Mouse (Mus musculus) G1E (cell line): ENCODE measurements around the gene Ehbp1. TPM values are rescaled to one million over a fixed set of nuclear protein-coding genes. Genes with fewer than 3 reads are reported as not detected.

ENCODE experiments used
- ATAC-seq: 2 replicates; pipeline ENCODE4 v1.8.0; 2016; ENCODE audit warnings: mild to moderate bottlenecking; ENCODE audit not compliant: insufficient number of reproducible peaks, poor library complexity, low FRiP score, severe bottlenecking; ENCODE audit errors: extremely low read depth
- DNase-seq: peaks from one replicate; pipeline ENCODE4 v3.0.0; 2012; ENCODE audit warnings: low spot score
- H3K27me3 ChIP-seq: 2 replicates; pipeline ENCODE4 v1.6.1; 2012; ENCODE audit warnings: mild to moderate bottlenecking, low read length, inconsistent platforms; ENCODE audit not compliant: insufficient read depth
- H3K36me3 ChIP-seq: replicated peaks from 2 replicates; pipeline ENCODE3; 2012; ENCODE audit warnings: mild to moderate bottlenecking, inconsistent platforms
- H3K4me1 ChIP-seq: 2 replicates; pipeline ENCODE4 v1.6.1; 2012; ENCODE audit warnings: low read depth, low read length, inconsistent platforms, mixed read lengths; ENCODE audit not compliant: insufficient read depth
- H3K4me3 ChIP-seq: 2 replicates; pipeline ENCODE4 v1.5.1; 2012; ENCODE audit warnings: low read depth, mild to moderate bottlenecking, inconsistent platforms, low read length, moderate library complexity, mixed read lengths
- H3K9me3 ChIP-seq: replicated peaks from 2 replicates; pipeline ENCODE4 v1.6.1; 2012; ENCODE audit warnings: inconsistent platforms
- CTCF ChIP-seq: IDR thresholded peaks from 2 replicates; pipeline ENCODE4 v1.5.1; 2012; ENCODE audit warnings: low read depth, low read length, inconsistent platforms, mixed read lengths
- GATA1 ChIP-seq: IDR thresholded peaks from 2 replicates; pipeline ENCODE4 v1.6.1; 2012; ENCODE audit warnings: borderline replicate concordance, low read length, inconsistent platforms, mixed read lengths
- GATA2 ChIP-seq: IDR thresholded peaks from 2 replicates; pipeline ENCODE4 v1.6.1; 2012; ENCODE audit warnings: low read depth, low read length, inconsistent platforms, borderline replicate concordance
- POLR2AphosphoS5 ChIP-seq: IDR thresholded peaks from 2 replicates; pipeline ENCODE4 v1.6.1; 2012; ENCODE audit warnings: low read depth, low read length, inconsistent platforms; ENCODE audit not compliant: insufficient replicate concordance
- TAL1 ChIP-seq: conservative IDR thresholded peaks from 2 replicates; pipeline ENCODE4 v1.6.1; 2012; ENCODE audit warnings: low read depth, low read length, inconsistent platforms, mixed read lengths
- polyA plus RNA-seq: library from polyadenylated mRNA; stranded (reverse); fragments of >175 nt; gene quantifications from 2 replicates; pipeline ENCODE4 v1.2.3, GENCODE M21; 2012
- total RNA-seq, 2 experiments: library from RNA; stranded (forward) in 1 of 2; stranded (reverse) in 1 of 2; fragments of 200-1000 nt in 1 of 2; fragments of >200 nt in 1 of 2; fragmentation: Nextera tagmentation in 1 of 2; gene quantifications; 2 replicates each; pipeline ENCODE4 v1.2.3; 2014 to 2017

Ehbp1 gene
- total and polyA plus RNA-seq, 3 experiments: 0.30 to 13.5 (median 3.8) TPM

DNA sequence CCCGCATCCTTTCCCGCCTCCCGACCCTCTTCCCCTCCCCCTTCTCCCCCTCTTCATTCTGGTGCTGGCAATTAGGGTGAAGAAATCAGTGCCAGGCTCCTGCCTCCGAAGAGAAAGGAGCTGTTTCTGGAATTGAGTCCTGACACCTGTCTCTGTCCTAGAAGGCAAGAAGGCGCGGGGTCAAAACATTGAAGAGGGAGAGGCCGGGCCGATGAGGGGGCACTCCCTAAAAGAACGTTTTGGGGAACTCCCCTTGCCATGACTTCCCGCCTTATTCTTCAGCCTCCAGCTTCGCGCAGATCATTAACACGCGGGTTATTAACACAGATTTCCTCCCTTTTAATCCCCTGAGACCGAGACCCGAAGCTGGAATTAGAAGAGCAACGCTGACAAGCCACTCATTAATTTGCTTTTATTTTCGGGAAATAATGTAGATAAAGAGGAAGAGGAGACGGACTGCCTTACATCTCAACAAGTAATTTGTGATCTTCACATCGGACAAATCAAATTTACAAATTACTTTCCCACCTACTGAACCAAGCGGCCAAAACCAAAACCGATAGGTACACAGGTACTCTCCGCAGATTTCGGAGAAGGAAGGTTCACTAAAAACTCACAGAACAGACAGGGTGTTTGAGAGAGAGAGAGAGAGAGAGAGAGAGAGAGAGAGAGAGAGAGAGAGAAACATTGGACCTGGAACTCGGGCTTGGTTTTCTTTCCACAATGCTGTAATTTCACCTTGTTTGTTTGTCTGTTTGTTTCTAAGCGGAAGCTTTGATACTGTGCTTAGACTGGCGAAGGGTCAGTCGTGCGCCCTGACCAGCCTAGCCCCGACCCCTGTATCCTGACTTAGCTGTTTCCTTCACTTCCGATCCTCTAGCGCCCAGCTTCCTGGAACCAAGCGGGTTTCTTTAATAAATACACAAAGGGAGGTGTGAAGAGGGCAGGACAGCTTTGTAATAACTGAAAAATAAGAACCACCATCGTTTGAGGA lies 347.4 kb downstream of the Ehbp1 start:
- H3K27me3 ChIP-seq: peaks cover 70% of the 10 kb centered on the region
- no peak for DNase-seq

DNA sequence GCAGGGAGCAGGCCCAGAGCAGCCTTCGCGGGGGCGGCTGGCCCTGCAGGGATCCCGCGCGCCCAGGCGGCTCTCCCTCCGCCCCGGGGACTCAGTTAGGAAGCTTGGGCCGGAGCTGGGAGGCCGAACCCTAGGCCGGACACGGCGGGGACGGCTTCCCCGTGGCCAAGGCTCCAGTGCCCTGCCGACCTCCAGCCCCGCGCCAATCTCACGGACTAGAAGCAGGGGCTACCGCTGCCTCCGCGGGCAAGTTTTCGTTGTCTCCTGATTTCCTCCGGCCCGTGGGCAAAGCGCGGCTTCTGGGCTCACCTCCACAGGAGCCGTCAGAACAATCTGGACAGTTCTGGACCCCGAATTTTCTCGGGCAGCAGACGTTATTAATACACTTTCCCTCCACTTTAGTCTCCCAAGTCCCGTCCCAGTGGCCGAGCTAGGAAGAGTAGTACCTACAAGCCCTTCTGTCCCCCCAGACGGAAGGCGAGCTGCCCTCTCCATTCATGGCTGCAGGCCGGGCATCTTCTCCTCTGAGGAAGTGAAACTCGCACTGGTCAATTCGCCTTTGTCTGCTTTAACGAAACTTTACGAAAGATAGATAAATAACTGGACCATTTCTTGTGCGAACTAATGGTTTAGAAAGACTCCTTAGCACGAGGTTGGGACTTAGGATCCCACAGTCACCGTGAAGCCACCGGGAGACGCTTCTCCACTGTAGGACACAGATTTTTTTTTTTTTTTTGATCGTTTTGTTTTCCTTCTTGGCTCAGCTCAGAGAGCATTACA lies 348.3 kb downstream of the Ehbp1 start:
- TF ChIP-seq CTCF: no peak
- TF ChIP-seq GATA2: no peak
- TF ChIP-seq GATA1: no peak
- TF ChIP-seq TAL1: no peak
- TF ChIP-seq POLR2AphosphoS5: no peak
- peaks cover 64% of the 10 kb centered on the region for H3K27me3 ChIP-seq
- ATAC-seq (no peak), DNase-seq (no peak)
- H3K9me3 ChIP-seq: peaks cover 13% of the 10 kb centered on the region
- no peaks in the 10 kb centered on the region for H3K4me1 ChIP-seq
- no peak overlapping the region for H3K4me3 ChIP-seq
- no peaks in the 10 kb centered on the region for H3K36me3 ChIP-seq

More for the DNA sequence above, 347.4 kb downstream of the Ehbp1 start:
- Histone ChIP-seq H3K4me1 (no peaks in the 10 kb centered on the region), H3K9me3 (peaks cover 13% of the 10 kb centered on the region), H3K36me3 (no peaks in the 10 kb centered on the region), H3K4me3 (no peak overlapping the region)
- ATAC-seq: no peak
- TF ChIP-seq GATA1 (no peak), TAL1 (no peak), GATA2 (no peak), CTCF (no peak), POLR2AphosphoS5 (no peak)

DNA sequence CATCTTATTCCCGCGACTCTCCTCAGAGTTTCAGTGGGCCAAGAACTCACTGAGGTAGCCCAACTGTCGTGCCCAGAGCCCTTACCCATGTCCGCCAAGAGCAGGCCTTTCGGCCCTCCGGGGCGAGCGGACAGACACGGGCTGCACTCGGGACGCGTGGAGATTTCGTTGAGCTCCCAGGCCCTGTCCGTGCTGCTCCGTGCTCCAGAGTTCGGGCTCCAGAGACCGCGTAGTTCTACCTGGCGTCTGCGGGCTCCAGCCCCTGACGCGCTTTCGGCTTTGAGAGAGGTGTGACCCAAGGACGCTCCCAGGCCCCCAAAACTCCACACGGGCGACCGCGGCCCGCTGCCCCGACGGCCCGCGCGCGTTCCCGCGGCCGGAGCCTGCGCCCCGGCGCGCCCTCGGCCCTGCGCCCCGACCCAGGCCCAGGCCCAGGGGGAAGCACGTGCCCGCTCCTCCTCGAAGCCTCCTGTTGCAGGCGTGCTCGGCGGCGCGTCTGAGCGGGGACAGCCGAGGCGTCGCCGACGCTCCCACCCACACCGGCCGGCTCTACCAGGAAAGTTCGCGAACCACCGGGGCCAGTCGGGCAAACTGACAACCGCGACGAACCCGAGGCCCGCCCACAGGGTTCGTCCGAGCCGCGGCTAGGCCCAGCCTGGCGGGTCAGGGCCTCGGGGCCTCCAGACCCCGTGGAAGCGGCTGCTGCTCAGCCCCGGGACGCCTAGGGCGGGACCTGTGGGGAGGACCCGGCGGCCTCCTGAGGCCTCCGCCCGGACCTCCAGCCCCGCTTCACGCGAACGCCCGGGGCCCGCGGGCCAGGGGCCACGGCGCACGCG lies 349.1 kb downstream of the Ehbp1 start:
- no peak for ATAC-seq
- Histone ChIP-seq H3K4me1 (no peaks in the 10 kb centered on the region), H3K36me3 (no peaks in the 10 kb centered on the region), H3K4me3 (no peak overlapping the region; the same call in 1 of the 2 replicates), H3K27me3 (peaks cover 60% of the 10 kb centered on the region), H3K9me3 (peaks cover 13% of the 10 kb centered on the region)
- no peak for TF ChIP-seq GATA1
- TF ChIP-seq GATA2: no peak
- TF ChIP-seq TAL1: no peak
- no peak for TF ChIP-seq POLR2AphosphoS5
- no peak for TF ChIP-seq CTCF
- no peak for DNase-seq

DNA sequence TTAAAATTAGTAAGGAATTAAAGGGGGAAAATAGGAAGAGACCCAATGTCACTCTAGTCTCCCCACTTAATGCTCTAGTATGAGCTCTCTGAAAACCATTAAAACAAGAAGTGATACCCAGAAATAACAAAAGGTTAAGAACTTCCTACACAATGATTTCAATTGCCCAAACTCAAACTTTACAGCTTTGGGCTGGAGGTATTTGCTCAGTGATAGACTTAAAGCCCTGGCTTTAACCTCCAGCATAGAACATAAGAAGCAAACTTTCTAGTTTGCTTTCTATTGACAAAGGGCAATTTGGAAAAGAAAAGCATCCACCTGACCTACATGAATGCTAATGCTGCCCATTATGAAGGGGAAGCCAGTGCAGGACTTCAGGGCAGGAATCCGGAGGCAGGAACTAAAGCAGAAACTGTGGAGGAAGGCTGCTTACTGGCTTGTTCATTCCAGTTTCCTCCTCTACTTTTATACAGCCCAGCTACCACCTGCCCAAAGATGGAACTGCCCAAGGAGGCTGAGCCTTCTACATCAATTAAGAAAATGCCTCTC lies 353.6 kb downstream of the Ehbp1 start:
- no peak overlapping the region for H3K4me3 ChIP-seq
- H3K36me3 ChIP-seq: no peaks in the 10 kb centered on the region
- DNase-seq (no peak), ATAC-seq (no peak)
- peaks cover 9% of the 10 kb centered on the region for H3K9me3 ChIP-seq
- TF ChIP-seq GATA1 (no peak), POLR2AphosphoS5 (no peak), GATA2 (no peak), CTCF (no peak), TAL1 (no peak)
- no peaks in the 10 kb centered on the region for H3K4me1 ChIP-seq
- peaks cover 19% of the 10 kb centered on the region for H3K27me3 ChIP-seq

DNA sequence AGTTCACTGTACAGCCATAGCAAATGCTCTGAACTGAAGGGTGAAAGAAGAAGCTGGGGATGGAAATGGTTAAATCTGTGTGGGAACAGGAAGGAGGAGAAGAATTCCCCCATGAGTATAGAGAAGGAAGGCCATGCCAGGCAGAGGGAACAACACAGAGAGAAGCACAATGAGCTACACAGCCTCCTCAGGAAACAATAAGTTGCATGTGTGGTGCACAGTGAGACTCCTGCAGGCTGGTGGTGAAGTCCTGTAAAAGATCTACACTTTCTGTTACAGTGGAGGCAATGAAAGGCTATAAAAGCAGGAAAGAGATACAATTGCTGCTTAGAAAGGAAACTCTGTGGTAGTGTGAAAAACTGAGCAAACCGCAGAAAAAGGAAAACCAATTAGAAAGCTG lies 357.0 kb downstream of the Ehbp1 start:
- TF ChIP-seq GATA2 (no peak), GATA1 (no peak), POLR2AphosphoS5 (no peak), CTCF (no peak), TAL1 (no peak)
- Histone ChIP-seq H3K9me3 (no peaks in the 10 kb centered on the region), H3K4me3 (no peak overlapping the region), H3K4me1 (no peaks in the 10 kb centered on the region), H3K27me3 (peaks cover 16% of the 10 kb centered on the region), H3K36me3 (no peaks in the 10 kb centered on the region)
- no peak for ATAC-seq
- DNase-seq: no peak

DNA sequence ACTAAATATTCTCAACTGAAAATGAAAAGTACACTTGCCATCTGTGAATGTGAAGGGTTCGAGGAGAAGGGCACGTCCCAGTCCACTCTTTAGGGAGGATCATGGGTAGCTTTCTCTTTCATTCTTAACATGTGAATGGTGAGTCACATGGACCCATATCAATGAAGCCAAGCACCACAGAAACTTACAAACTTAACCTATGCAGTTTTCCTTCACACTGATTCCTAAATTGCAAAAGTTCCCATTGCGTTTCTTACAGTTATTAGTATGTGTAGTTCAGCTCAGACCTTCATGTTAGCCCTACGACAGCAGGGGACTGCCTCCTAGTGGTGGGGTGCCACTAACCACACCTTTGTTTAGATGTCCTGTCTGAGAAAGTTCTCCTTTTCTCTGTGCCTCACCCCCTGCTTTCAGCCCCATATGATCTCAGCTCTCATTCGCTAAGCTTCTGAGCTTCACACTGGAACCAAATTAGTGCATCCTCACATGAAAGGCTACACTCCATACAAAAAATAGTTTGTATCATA lies 368.0 kb downstream of the Ehbp1 start:
- Histone ChIP-seq H3K4me3 (no peak overlapping the region), H3K27me3 (peaks cover 8% of the 10 kb centered on the region), H3K4me1 (no peaks in the 10 kb centered on the region), H3K36me3 (no peaks in the 10 kb centered on the region), H3K9me3 (no peaks in the 10 kb centered on the region)
- DNase-seq (no peak), ATAC-seq (no peak)
- peak; percentile 5; the same call in 1 of the 2 replicates for TF ChIP-seq CTCF
- TF ChIP-seq GATA1: no peak
